ENCODE assay signal across 24 mouse cellular contexts in the genomic region with DNA sequence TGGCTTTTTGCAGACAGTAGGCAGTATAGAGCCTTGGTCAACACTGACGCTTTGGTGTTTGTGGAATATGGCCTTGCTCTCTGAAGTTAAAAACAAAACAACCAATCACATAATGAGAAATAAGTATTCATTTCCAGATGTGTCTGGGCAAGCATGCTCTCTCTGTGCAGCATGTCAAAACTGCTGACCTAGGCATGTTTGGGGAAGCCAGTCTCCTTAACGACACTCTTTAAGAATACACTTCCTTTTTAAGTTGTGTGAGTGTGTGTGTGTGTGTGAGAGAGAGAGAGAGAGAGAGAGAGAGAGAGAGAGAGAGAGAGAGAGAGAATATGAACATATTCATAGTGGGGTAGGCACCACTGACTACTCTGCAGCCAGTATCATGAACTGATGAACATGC.
DNase-seq lines count a peak whose midpoint lies in the region; ATAC-seq and TF ChIP-seq lines count a peak whose summit lies in the region.
"Had no signal": no experiment of that assay in that cellular context is flagged by ENCODE, and none has a peak within 500 bp of the region (broad histone marks: within the 10 kb centered on the region; RNA-seq: fewer than 3 reads in every experiment).

No protein-coding gene starts in this region.

- no peaks in the 10 kb centered on the region for H3K79me2 ChIP-seq in macrophage (ENCODE audit: inconsistent target)

- no peak for TF ChIP-seq CTCF in bone marrow macrophage, adult 2 months (IDR thresholded peaks at IDR 0.05; ENCODE audit: low read depth, low read length)

- H3K36me3 ChIP-seq in ES-E14 (ENCODE audit: control insufficient read depth, insufficient read depth, low read length, poor library complexity, severe bottlenecking) (no peaks in the 10 kb centered on the region), macrophage (ENCODE audit: inconsistent target) (no peaks in the 10 kb centered on the region)
- no peaks in the 10 kb centered on the region for H3K36me3 ChIP-seq in hindbrain, embryonic 13.5 days
- no peaks in the 10 kb centered on the region for H3K36me3 ChIP-seq in heart, embryonic 11.5 days (ENCODE audit: control insufficient read depth, insufficient read depth, low read length)
- H3K36me3 ChIP-seq: embryonic facial prominence, embryonic 13.5 days; embryonic facial prominence, embryonic 15.5 days; forebrain, embryonic 10.5 days; forebrain, embryonic 12.5 days had no signal

- 92% methylated on average over 1 of the region's 2 CpGs for WGBS in macrophage (ENCODE audit: missing documents)
- WGBS in hindbrain, embryonic 13.5 days: 81% methylated on average over 2 of the region's 2 CpGs
- 79% methylated on average over 2 of the region's 2 CpGs for WGBS in heart, embryonic 11.5 days (ENCODE audit: insufficient replicate concordance)

- no peaks in the 10 kb centered on the region for H3K4me1 ChIP-seq in ES-E14 (ENCODE audit: control insufficient read depth in 2 of 2, insufficient read depth in 2 of 2, low read length in 2 of 2, poor library complexity in 1 of 2)
- H3K4me1 ChIP-seq in bone marrow macrophage, adult 2 months (ENCODE audit: control insufficient read depth, insufficient read depth, low read length): peaks cover 18% of the 10 kb centered on the region
- no peaks in the 10 kb centered on the region for H3K4me1 ChIP-seq in hindbrain, embryonic 13.5 days (replicated peaks)
- H3K4me1 ChIP-seq in heart, embryonic 11.5 days (ENCODE audit: control insufficient read depth, insufficient read depth, low read length): no peaks in the 10 kb centered on the region
- H3K4me1 ChIP-seq: embryonic facial prominence, embryonic 13.5 days; embryonic facial prominence, embryonic 15.5 days; forebrain, embryonic 10.5 days; forebrain, embryonic 12.5 days had no signal

- ATAC-seq in CD4-positive, CD25-positive, alpha-beta regulatory T cell, adult 4 months: peak; percentile 28
- no peak for ATAC-seq in hindbrain, embryonic 13.5 days (ENCODE audit: low FRiP score)
- ATAC-seq in heart, embryonic 11.5 days (replicated peaks; ENCODE audit: insufficient number of reproducible peaks, low FRiP score, low TSS enrichment): no peak
- ATAC-seq: forebrain, embryonic 14.5 days; forebrain, embryonic 16.5 days had no signal

- H3K27me3 ChIP-seq in hindbrain, embryonic 13.5 days: no peaks in the 10 kb centered on the region
- H3K27me3 ChIP-seq in heart, embryonic 11.5 days (ENCODE audit: control insufficient read depth, insufficient read depth, low read length): no peaks in the 10 kb centered on the region
- H3K27me3 ChIP-seq: embryonic facial prominence, embryonic 13.5 days; embryonic facial prominence, embryonic 15.5 days; forebrain, embryonic 12.5 days had no signal

- H3K9me3 ChIP-seq in ES-E14 (ENCODE audit: control insufficient read depth, insufficient read depth, low read depth, low read length): no peaks in the 10 kb centered on the region
- no peaks in the 10 kb centered on the region for H3K9me3 ChIP-seq in hindbrain, embryonic 13.5 days
- no peaks in the 10 kb centered on the region for H3K9me3 ChIP-seq in heart, embryonic 11.5 days (replicated peaks; ENCODE audit: control insufficient read depth, low read length)
- H3K9me3 ChIP-seq: embryonic facial prominence, embryonic 13.5 days; embryonic facial prominence, embryonic 15.5 days; forebrain, embryonic 10.5 days; forebrain, embryonic 12.5 days had no signal

- no peak overlapping the region for H3K4me3 ChIP-seq in ES-E14 (ENCODE audit: insufficient read depth in 1 of 2, low read depth in 1 of 2, low read length in 2 of 2, poor library complexity in 1 of 2, severe bottlenecking in 1 of 2)
- H3K4me3 ChIP-seq in bone marrow macrophage, adult 2 months (ENCODE audit: insufficient read depth, low read length): no peak overlapping the region
- no peak overlapping the region for H3K4me3 ChIP-seq in macrophage (ENCODE audit: inconsistent target)
- no peak overlapping the region for H3K4me3 ChIP-seq in hindbrain, embryonic 13.5 days
- no peak overlapping the region for H3K4me3 ChIP-seq in heart, embryonic 11.5 days (ENCODE audit: low read depth, low read length)
- H3K4me3 ChIP-seq: embryonic facial prominence, embryonic 13.5 days; embryonic facial prominence, embryonic 15.5 days; erythroblast, embryonic 14.5 days; forebrain, embryonic 10.5 days; forebrain, embryonic 12.5 days had no signal

- in situ Hi-C loops in ES-E14 (cut with MboI; ENCODE audit: low sequenced_read_pairs in 2 of 2, unreplicated experiment in 2 of 2): loop anchor here in 1 of 2 experiments (10.0 kb wide), 1 partner anchor 165 kb away; no protein-coding TSS in a partner anchor

- DNase-seq in ES-E14 (ENCODE audit: low read depth, low spot score): no peak
- DNase-seq in layer of hippocampus, postnatal 36 days: no peak
- no peak for DNase-seq in kidney, adult 9 months
- DNase-seq: adrenal gland, adult 2 months; adrenal gland, postnatal 10 days; adrenal gland, postnatal 25 days; B cell, adult 2 months; cerebellum, adult 11-12 months; cerebellum, adult 2 months; cerebellum, adult 9-10 months; cerebellum, postnatal 10 days; cerebellum, postnatal 25 days had no signal

- H3K4me2 ChIP-seq in hindbrain, embryonic 13.5 days: no peak overlapping the region
- no peak overlapping the region for H3K4me2 ChIP-seq in heart, embryonic 11.5 days
- H3K4me2 ChIP-seq: embryonic facial prominence, embryonic 13.5 days; embryonic facial prominence, embryonic 15.5 days; forebrain, embryonic 12.5 days had no signal

- H3K9ac ChIP-seq in ES-E14 (ENCODE audit: insufficient read depth, low read depth, low read length, poor library complexity, severe bottlenecking): no peak overlapping the region
- H3K9ac ChIP-seq in hindbrain, embryonic 13.5 days: no peak overlapping the region
- H3K9ac ChIP-seq in heart, embryonic 11.5 days (ENCODE audit: low read depth, low read length): no peak overlapping the region
- H3K9ac ChIP-seq: embryonic facial prominence, embryonic 13.5 days; embryonic facial prominence, embryonic 15.5 days; forebrain, embryonic 12.5 days had no signal

- TF ChIP-seq POLR2A in bone marrow macrophage, adult 2 months (IDR thresholded peaks at IDR 0.05; ENCODE audit: borderline replicate concordance, low read depth, low read length): no peak

- H3K27ac ChIP-seq in ES-E14 (ENCODE audit: insufficient read depth, low read depth, low read length, poor library complexity, severe bottlenecking) (no peak overlapping the region), macrophage (peak overlapping the region; percentile 15; the same call in 1 of the 2 replicates)
- H3K27ac ChIP-seq in bone marrow macrophage, adult 2 months (ENCODE audit: insufficient read depth, low read depth, low read length): peak overlapping the region; percentile 1; the same call in 1 of the 2 replicates
- no peak overlapping the region for H3K27ac ChIP-seq in hindbrain, embryonic 13.5 days
- H3K27ac ChIP-seq in heart, embryonic 11.5 days (ENCODE audit: low read depth, low read length): no peak overlapping the region
- H3K27ac ChIP-seq: embryonic facial prominence, embryonic 13.5 days; embryonic facial prominence, embryonic 15.5 days; forebrain, embryonic 10.5 days; forebrain, embryonic 12.5 days had no signal

TF ChIP-seq in ES-E14, 5 proteins besides CTCF, POLR2A, EP300 and RAD21:
- TF ChIP-seq ZNF384 (IDR thresholded peaks at IDR 0.05; ENCODE audit: low read depth, low read length) (no peak), MAFK (IDR thresholded peaks at IDR 0.05; ENCODE audit: insufficient read depth, low read depth, low read length) (peak; percentile 62), ZC3H11A (IDR thresholded peaks at IDR 0.05; ENCODE audit: borderline replicate concordance, low read depth, low read length) (no peak)

Comparison
In these comparisons a context has a peak if more than half of its experiments do, and no peak if none do; other contexts are left out.
1. H3K27ac ChIP-seq: peak in bone marrow macrophage, adult 2 months (single experiment) and macrophage (single experiment); none in ES-E14 (single experiment), hindbrain, embryonic 13.5 days (single experiment) and heart, embryonic 11.5 days (single experiment).